9 mouse cellular contexts compared by ENCODE assay signal in genomic region chr10:81169411-81169900, GRCm38 (mm10). TPM values are rescaled to one million over a fixed set of nuclear protein-coding genes. Genes with fewer than 3 reads are reported as not detected.
A peak's percentile ranks its signal among the peaks of the same experiment; 100 is the strongest.
DNase-seq lines count a peak whose midpoint lies in the region; ATAC-seq and TF ChIP-seq lines count a peak whose summit lies in the region.
"Not testable (repeated sequence)": the region's sequence is repeated elsewhere in the genome, so short reads cannot be mapped to it uniquely, and the experiment has no call there.
"Had no signal": no experiment of that assay in that cellular context is flagged by ENCODE, and none has a peak within 500 bp of the region (broad histone marks: within the 10 kb centered on the region; RNA-seq: fewer than 3 reads in every experiment).

No protein-coding gene starts in this region.

- not testable (repeated sequence) for DNase-seq in heart, embryonic 10.5 days (ENCODE audit: low spot score); limb, embryonic 10.5 days (ENCODE audit: low spot score); lung, postnatal 0 days (ENCODE audit: low spot score)
- DNase-seq in thymus, adult 2 months: peak; percentile 48

- not testable (repeated sequence) for H3K27me3 ChIP-seq in heart, embryonic 10.5 days (ENCODE audit: insufficient read depth, poor library complexity, severe bottlenecking); limb, embryonic 10.5 days (ENCODE audit: low read depth, poor library complexity, severe bottlenecking); lung, postnatal 0 days (replicated peaks; ENCODE audit: insufficient read depth, low read length); neural tube, embryonic 12.5 days (replicated peaks); thymus, adult 2 months (ENCODE audit: control insufficient read depth, insufficient read depth, low read length)

- TF ChIP-seq POLR2A in thymus, adult 2 months (IDR thresholded peaks at IDR 0.05; ENCODE audit: control insufficient read depth, extremely low read depth, insufficient read depth, low read length, poor library complexity): not testable (repeated sequence)

- H3K4me1 ChIP-seq in brown adipose tissue, adult 24 weeks (ENCODE audit: control insufficient read depth, insufficient read depth, insufficient read length, low read length): not testable (repeated sequence)
- H3K4me1 ChIP-seq in heart, embryonic 10.5 days: peaks cover 52% of the 10 kb centered on the region
- H3K4me1 ChIP-seq in limb, embryonic 10.5 days: peaks cover 53% of the 10 kb centered on the region
- H3K4me1 ChIP-seq in lung, postnatal 0 days (ENCODE audit: insufficient read depth, low read depth, low read length): peaks cover 16% of the 10 kb centered on the region
- peaks cover 34% of the 10 kb centered on the region for H3K4me1 ChIP-seq in neural tube, embryonic 12.5 days
- H3K4me1 ChIP-seq in thymus, adult 2 months (replicated peaks; ENCODE audit: control insufficient read depth, insufficient read depth, low read length): peaks cover 27% of the 10 kb centered on the region

- peak overlapping the region; percentile 40 for H3K4me2 ChIP-seq in lung, postnatal 0 days (replicated peaks; ENCODE audit: low read depth, low read length)
- H3K4me2 ChIP-seq in neural tube, embryonic 12.5 days (replicated peaks): peak overlapping the region; percentile 78

- peak overlapping the region; percentile 38; the same call in 1 of the 2 replicates for H3K27ac ChIP-seq in brown adipose tissue, adult 24 weeks (replicated peaks; ENCODE audit: low read depth, low read length)
- H3K27ac ChIP-seq in heart, embryonic 10.5 days: peak overlapping the region; percentile 29; the same call in 1 of the 2 replicates
- not testable (repeated sequence) for H3K27ac ChIP-seq in limb, embryonic 10.5 days; neural tube, embryonic 12.5 days
- H3K27ac ChIP-seq in lung, postnatal 0 days (ENCODE audit: low read length): peak overlapping the region; percentile 57; the same call in 1 of the 2 replicates
- H3K27ac ChIP-seq in thymus, adult 2 months (ENCODE audit: control insufficient read depth, insufficient read depth, low read length): peak overlapping the region; percentile 85

- 49% methylated on average over 11 of the region's 14 CpGs for WGBS in heart, embryonic 10.5 days
- WGBS in limb, embryonic 10.5 days: 56% methylated on average over 12 of the region's 14 CpGs
- WGBS in lung, postnatal 0 days: 31% methylated on average over 5 of the region's 14 CpGs
- 45% methylated on average over 10 of the region's 14 CpGs for WGBS in neural tube, embryonic 12.5 days
- 1% methylated on average over 10 of the region's 14 CpGs for WGBS in thymus, adult 2 months

- not testable (repeated sequence) for TF ChIP-seq CTCF in lung, postnatal 0 days (IDR thresholded peaks at IDR 0.05); thymus, adult 2 months (IDR thresholded peaks at IDR 0.05; ENCODE audit: borderline replicate concordance, control insufficient read depth, extremely low read depth, insufficient read depth, low read length, poor library complexity)

- ATAC-seq in CD4-positive, CD25-positive, alpha-beta regulatory T cell, adult 4 months: peak; percentile 40
- peak; percentile 44 for ATAC-seq in inflammation-experienced regulatory T-cells, adult 6 months
- peak; percentile 48 for ATAC-seq in lung, postnatal 0 days
- ATAC-seq in neural tube, embryonic 12.5 days (ENCODE audit: low FRiP score, low read depth): not testable (repeated sequence)

- H3K4me3 ChIP-seq in brown adipose tissue, adult 24 weeks (ENCODE audit: insufficient read depth, low read depth, low read length): peak overlapping the region; percentile 33
- peak overlapping the region; percentile 93; the same call in 1 of the 2 replicates for H3K4me3 ChIP-seq in heart, embryonic 10.5 days
- peak overlapping the region; percentile 93; the same call in 1 of the 2 replicates for H3K4me3 ChIP-seq in limb, embryonic 10.5 days
- not testable (repeated sequence) for H3K4me3 ChIP-seq in lung, postnatal 0 days (ENCODE audit: low read depth, low read length); neural tube, embryonic 12.5 days; thymus, adult 2 months (ENCODE audit: control insufficient read depth, insufficient read depth, low read length)

- H3K9ac ChIP-seq in lung, postnatal 0 days (replicated peaks; ENCODE audit: low read depth); neural tube, embryonic 12.5 days: not testable (repeated sequence)

- not testable (repeated sequence) for H3K9me3 ChIP-seq in heart, embryonic 10.5 days; limb, embryonic 10.5 days (replicated peaks); lung, postnatal 0 days (ENCODE audit: low read length); neural tube, embryonic 12.5 days

- TF ChIP-seq EP300 in lung, postnatal 0 days (IDR thresholded peaks at IDR 0.05): not testable (repeated sequence)

- not testable (repeated sequence) for H3K36me3 ChIP-seq in heart, embryonic 10.5 days; lung, postnatal 0 days (ENCODE audit: insufficient read depth, low read length); neural tube, embryonic 12.5 days; thymus, adult 2 months (ENCODE audit: control insufficient read depth, insufficient read depth, low read length)
- H3K36me3 ChIP-seq in limb, embryonic 10.5 days: peaks cover 11% of the 10 kb centered on the region

RNA-seq across cellular contexts. Expression of gene Pias4, which starts 1.7 kb away (rescaled TPM):
- 10 to 100 TPM; 17.1 to 20.0 TPM for polyA plus RNA-seq in CD4-positive, CD25-positive, alpha-beta regulatory T cell, adult 4 months (2017; shearing (Covaris generic))
- polyA plus RNA-seq in brown adipose tissue, adult 24 weeks (2012; ENCODE audit: insufficient read depth, insufficient read length, missing spikeins): 10.3 and 13.4 TPM in 2 replicates
- polyA plus RNA-seq in heart, embryonic 10.5 days (2016; fragmentation: Nextera tagmentation; extraction: Ambion mirVana): 53.5 and 62.2 TPM in 2 replicates
- 10 to 100 TPM; 15.4 to 21.5 (median 17.1) TPM for polyA plus RNA-seq in inflammation-experienced regulatory T-cells, adult 6 months (2017; shearing (Covaris generic))
- polyA plus RNA-seq in limb, embryonic 10.5 days (2016; fragmentation: Nextera tagmentation; extraction: Ambion mirVana): 73.6 and 73.9 TPM in 2 replicates
- 27.9 TPM in 2 replicates for polyA plus RNA-seq in lung, postnatal 0 days (2015; fragmentation: Nextera tagmentation; extraction: Ambion mirVana)
- polyA plus RNA-seq in neural tube, embryonic 12.5 days (2016; fragmentation: Nextera tagmentation; extraction: Ambion mirVana): 67.6 and 70.6 TPM in 2 replicates
- 67.6 and 72.9 TPM in 2 replicates for polyA plus RNA-seq in thymus, adult 2 months (2012; rRNA removed)

RNA-seq across cellular contexts. Expression of gene Eef2, which starts 7.0 kb away (rescaled TPM):
- 1,000 to 10,000 TPM in 1 of 2 experiments, 100 to 1,000 TPM in 1; 934 to 1,665 TPM for polyA plus RNA-seq in CD4-positive, CD25-positive, alpha-beta regulatory T cell, adult 4 months (2017; shearing (Covaris generic))
- 538 and 581 TPM in 2 replicates for polyA plus RNA-seq in brown adipose tissue, adult 24 weeks (2012; ENCODE audit: insufficient read depth, insufficient read length, missing spikeins)
- polyA plus RNA-seq in heart, embryonic 10.5 days (2016; fragmentation: Nextera tagmentation; extraction: Ambion mirVana): 447 and 460 TPM in 2 replicates
- 1,000 to 10,000 TPM in 1 of 3 experiments, 100 to 1,000 TPM in 2; 925 to 1,158 (median 972) TPM for polyA plus RNA-seq in inflammation-experienced regulatory T-cells, adult 6 months (2017; shearing (Covaris generic))
- 575 and 611 TPM in 2 replicates for polyA plus RNA-seq in limb, embryonic 10.5 days (2016; fragmentation: Nextera tagmentation; extraction: Ambion mirVana)
- polyA plus RNA-seq in lung, postnatal 0 days (2015; fragmentation: Nextera tagmentation; extraction: Ambion mirVana): 509 and 537 TPM in 2 replicates
- polyA plus RNA-seq in neural tube, embryonic 12.5 days (2016; fragmentation: Nextera tagmentation; extraction: Ambion mirVana): 515 and 520 TPM in 2 replicates
- 2,100 and 2,369 TPM in 2 replicates for polyA plus RNA-seq in thymus, adult 2 months (2012; rRNA removed)

RNA-seq across cellular contexts. Expression of gene Dapk3, which starts 13.3 kb away (rescaled TPM):
- polyA plus RNA-seq in CD4-positive, CD25-positive, alpha-beta regulatory T cell, adult 4 months (2017; shearing (Covaris generic)): 1 to 10 TPM; 1.3 to 2.6 TPM
- polyA plus RNA-seq in brown adipose tissue, adult 24 weeks (2012; ENCODE audit: insufficient read depth, insufficient read length, missing spikeins): 15.7 and 31.7 TPM in 2 replicates
- polyA plus RNA-seq in heart, embryonic 10.5 days (2016; fragmentation: Nextera tagmentation; extraction: Ambion mirVana): 56.3 and 78.7 TPM in 2 replicates
- polyA plus RNA-seq in inflammation-experienced regulatory T-cells, adult 6 months (2017; shearing (Covaris generic)): 1 to 10 TPM; 3.1 to 5.4 (median 3.6) TPM
- polyA plus RNA-seq in limb, embryonic 10.5 days (2016; fragmentation: Nextera tagmentation; extraction: Ambion mirVana): 46.5 and 52.0 TPM in 2 replicates
- 48.9 and 50.2 TPM in 2 replicates for polyA plus RNA-seq in lung, postnatal 0 days (2015; fragmentation: Nextera tagmentation; extraction: Ambion mirVana)
- 87.7 and 88.4 TPM in 2 replicates for polyA plus RNA-seq in neural tube, embryonic 12.5 days (2016; fragmentation: Nextera tagmentation; extraction: Ambion mirVana)
- polyA plus RNA-seq in thymus, adult 2 months (2012; rRNA removed): 95.9 and 103 TPM in 2 replicates

RNA-seq across cellular contexts. Expression of gene 4930442H23Rik, which starts 14.2 kb away (rescaled TPM):
- not detected for polyA plus RNA-seq in CD4-positive, CD25-positive, alpha-beta regulatory T cell, adult 4 months (2017; shearing (Covaris generic))
- not detected in 2 replicates for polyA plus RNA-seq in brown adipose tissue, adult 24 weeks (2012; ENCODE audit: insufficient read depth, insufficient read length, missing spikeins)
- polyA plus RNA-seq in heart, embryonic 10.5 days (2016; fragmentation: Nextera tagmentation; extraction: Ambion mirVana): not detected in 2 replicates
- not detected for polyA plus RNA-seq in inflammation-experienced regulatory T-cells, adult 6 months (2017; shearing (Covaris generic))
- polyA plus RNA-seq in limb, embryonic 10.5 days (2016; fragmentation: Nextera tagmentation; extraction: Ambion mirVana): not detected in 2 replicates
- 0.16 and 0.25 TPM in 2 replicates for polyA plus RNA-seq in lung, postnatal 0 days (2015; fragmentation: Nextera tagmentation; extraction: Ambion mirVana)
- not detected in 2 replicates for polyA plus RNA-seq in neural tube, embryonic 12.5 days (2016; fragmentation: Nextera tagmentation; extraction: Ambion mirVana)
- not detected in 2 replicates for polyA plus RNA-seq in thymus, adult 2 months (2012; rRNA removed)
- polyA plus RNA-seq: macrophage had no signal

RNA-seq across cellular contexts. Expression of gene Nmrk2, which starts 32.4 kb away (rescaled TPM):
- polyA plus RNA-seq in CD4-positive, CD25-positive, alpha-beta regulatory T cell, adult 4 months (2017; shearing (Covaris generic)): under 1 TPM; 0.31 to 0.44 TPM
- polyA plus RNA-seq in brown adipose tissue, adult 24 weeks (2012; ENCODE audit: insufficient read depth, insufficient read length, missing spikeins): 1.4 TPM in 1 of 2 replicates, not detected in the other
- 2.7 and 3.8 TPM in 2 replicates for polyA plus RNA-seq in heart, embryonic 10.5 days (2016; fragmentation: Nextera tagmentation; extraction: Ambion mirVana)
- polyA plus RNA-seq in inflammation-experienced regulatory T-cells, adult 6 months (2017; shearing (Covaris generic)): under 1 TPM in 2 of 3 experiments, not detected in 1; 0.17 to 0.28 TPM
- polyA plus RNA-seq in limb, embryonic 10.5 days (2016; fragmentation: Nextera tagmentation; extraction: Ambion mirVana): not detected in 2 replicates
- 0.80 and 0.92 TPM in 2 replicates for polyA plus RNA-seq in lung, postnatal 0 days (2015; fragmentation: Nextera tagmentation; extraction: Ambion mirVana)
- polyA plus RNA-seq in neural tube, embryonic 12.5 days (2016; fragmentation: Nextera tagmentation; extraction: Ambion mirVana): 0.14 TPM in 1 of 2 replicates, not detected in the other
- polyA plus RNA-seq in thymus, adult 2 months (2012; rRNA removed): 0.12 TPM in 1 of 2 replicates, not detected in the other
- polyA plus RNA-seq: macrophage had no signal
